Mouse (Mus musculus) cortical plate, adult 2 months (tissue): ENCODE data around the gene Alpk1.

Experiments used
- CTCF ChIP-seq: fragments of 200-500 bp; IDR thresholded peaks from 2 replicates; pipeline ENCODE4 v1.5.1; 2011; ENCODE audit warnings: mild to moderate bottlenecking, control low read depth, low read length; ENCODE audit not compliant: insufficient read depth; ENCODE audit errors: extremely low read depth
- POLR2A ChIP-seq: fragments of 200-500 bp; IDR thresholded peaks from 2 replicates; pipeline ENCODE4 v1.6.1; 2011; ENCODE audit warnings: mild to moderate bottlenecking, low read length, control low read depth; ENCODE audit not compliant: insufficient read depth; ENCODE audit errors: extremely low read depth

DNA sequence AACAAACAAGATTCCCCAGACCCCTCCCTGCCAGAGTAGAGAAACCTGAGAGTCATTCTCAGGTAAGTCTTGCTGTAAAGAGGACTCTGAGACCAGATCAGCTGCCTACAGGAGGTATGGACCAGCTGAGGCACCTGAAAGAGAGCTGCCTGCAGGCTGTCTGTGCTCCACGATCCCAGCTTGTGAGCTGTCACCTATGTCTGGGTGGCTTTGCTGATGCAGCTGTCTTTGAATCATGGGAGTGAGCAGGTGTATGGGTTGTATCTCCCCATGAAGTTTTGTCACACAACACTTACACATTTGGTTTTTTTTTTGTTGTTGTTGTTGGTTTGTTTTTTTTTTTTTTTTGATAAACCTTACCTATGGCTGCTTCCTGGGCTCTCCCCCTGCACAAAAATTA, 40.1 kb upstream of the Alpk1 start:
- TF ChIP-seq CTCF = no peak
- TF ChIP-seq POLR2A = no peak
